Mouse (Mus musculus) T-cell, adult 2 months (primary cell): ENCODE data around the gene Gm49345.
"Not testable (repeated sequence)": the region's sequence is repeated elsewhere in the genome, so short reads cannot be mapped to it uniquely, and the experiment has no call there.

Experiments used
- DNase-seq: peaks from one replicate; pipeline ENCODE4 v3.0.0; 2022; ENCODE audit warnings: low spot score

The Gm49345 gene

GRCm38 (mm10) chr13:67637294-67638007, at the start of gene Gm49345, which contains the start of gene Zfp729a:
Gm49345 (minus strand) TSS chr13:67637769.
Zfp729a (minus strand) TSS chr13:67637791.
- DNase-seq = peak; percentile 86

- no peak for DNase-seq
These were observed 49.4 kb upstream of the Gm49345 start, which contains the start of gene Zfp738 for GRCm38 (mm10) chr13:67686971-67687370. Zfp738 (minus strand) TSS chr13:67687071.

GRCm38 (mm10) chr13:67683841-67684240, 46.3 kb upstream of the Gm49345 start:
- DNase-seq = not testable (repeated sequence)

DNA sequence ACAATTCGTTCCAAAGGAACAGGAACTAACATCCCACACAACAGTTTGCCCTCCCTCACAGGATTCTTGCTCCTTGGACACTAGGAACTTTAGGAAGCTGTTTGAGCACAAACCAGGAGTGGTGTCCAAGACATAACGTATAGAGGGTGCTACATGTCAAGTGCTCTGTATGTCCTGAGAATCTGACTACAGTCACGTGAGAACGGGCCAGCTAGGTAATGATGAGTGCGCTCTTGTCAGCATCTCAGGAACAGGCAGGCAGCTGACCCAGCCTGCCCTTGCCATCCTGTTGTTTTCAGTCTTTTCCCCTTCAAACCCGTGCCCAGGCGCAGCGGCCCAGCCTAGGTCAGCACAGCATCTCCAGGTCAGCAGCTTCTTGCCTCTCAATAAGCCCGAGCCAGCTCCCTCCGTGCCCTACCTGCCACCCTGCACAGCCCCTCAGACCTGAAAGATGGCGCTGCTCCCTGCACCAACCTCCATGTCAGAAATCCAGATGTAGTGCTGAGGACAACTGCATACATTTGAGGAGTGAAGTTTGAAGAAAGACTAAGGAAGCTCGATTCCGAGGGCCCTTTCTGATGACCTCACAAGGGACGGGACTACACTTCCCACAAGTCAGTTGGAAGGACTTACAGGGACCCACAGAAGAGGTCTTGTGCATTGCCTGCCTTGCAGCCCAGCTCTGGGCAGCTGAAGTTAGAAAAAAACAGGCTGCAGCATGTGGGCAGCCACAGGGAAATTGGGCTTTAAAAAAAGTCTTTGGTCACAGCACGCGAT, 45.6 kb upstream of the Gm49345 start:
- DNase-seq = peak; percentile 87

DNA sequence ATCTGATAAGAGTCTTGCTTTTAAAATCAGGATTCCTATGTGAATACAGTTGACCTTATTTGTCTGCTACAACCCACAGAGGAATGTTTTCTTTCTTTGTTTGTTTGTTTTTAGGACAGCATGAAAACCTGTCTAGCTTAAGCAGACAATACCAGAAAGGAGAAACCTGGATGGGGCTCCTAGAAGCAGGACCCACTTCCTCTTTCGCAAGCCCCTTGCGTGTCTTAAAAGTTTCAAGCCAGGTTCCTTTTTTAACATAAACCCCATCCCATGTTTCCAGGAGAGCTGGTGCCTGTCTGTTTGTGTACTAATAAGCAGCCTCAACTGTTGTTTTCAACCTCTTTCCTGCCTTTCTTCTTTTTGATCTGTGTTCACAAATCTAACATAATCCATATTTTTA, 37.3 kb upstream of the Gm49345 start:
- no peak for DNase-seq

- DNase-seq = no peak
These were observed 14.9 kb upstream of the Gm49345 start for GRCm38 (mm10) chr13:67652496-67652895.

- no peak for DNase-seq
These were observed 27.5 kb downstream of the Gm49345 start for GRCm38 (mm10) chr13:67610108-67610507.

DNA sequence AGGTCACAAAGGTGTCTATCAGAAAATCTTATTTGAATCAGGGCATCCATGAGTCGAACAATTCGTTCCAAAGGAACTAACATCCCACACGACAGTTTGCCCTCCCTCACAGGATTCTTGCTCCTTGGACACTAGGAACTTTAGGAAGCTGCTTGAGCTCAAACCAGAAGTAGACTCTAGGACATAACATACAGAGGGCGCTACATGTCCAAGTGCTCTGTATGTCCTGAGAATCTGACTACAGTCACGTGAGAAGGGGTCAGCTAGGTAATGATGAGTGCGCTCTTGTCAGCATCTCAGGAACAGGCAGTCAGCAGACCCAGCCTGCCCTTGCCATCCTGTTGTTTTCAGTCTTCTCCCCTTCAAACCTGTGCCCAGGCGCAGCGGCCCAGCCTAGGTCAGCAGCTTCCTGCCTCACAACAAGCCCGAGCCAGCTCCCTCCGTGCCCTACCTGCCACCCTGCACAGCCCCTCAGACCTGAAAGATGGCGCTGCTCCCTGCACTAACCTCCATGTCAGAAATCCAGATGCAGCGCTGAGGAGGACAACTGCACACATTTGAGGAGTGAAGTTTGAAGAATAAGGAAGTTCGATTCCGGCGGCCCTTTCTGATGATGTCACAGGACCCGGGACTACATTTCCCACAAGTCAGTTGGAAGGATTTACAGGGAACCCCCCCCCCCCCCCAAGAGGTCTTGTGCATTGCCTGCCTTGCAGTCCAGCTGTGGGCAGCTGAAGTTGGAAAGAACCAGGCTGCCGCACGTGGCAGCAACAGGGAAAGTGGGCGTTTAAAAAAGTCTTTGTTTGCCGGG, 28.3 kb downstream of the Gm49345 start, which contains the start of gene Zfp729b:
Gene Zfp729b (minus strand): TSS at position 642 of the 811 bp plus-strand sequence.
- peak; percentile 88 for DNase-seq

- no peak for DNase-seq
These were observed 64.9 kb downstream of the Gm49345 start for GRCm38 (mm10) chr13:67572591-67573189.

DNA sequence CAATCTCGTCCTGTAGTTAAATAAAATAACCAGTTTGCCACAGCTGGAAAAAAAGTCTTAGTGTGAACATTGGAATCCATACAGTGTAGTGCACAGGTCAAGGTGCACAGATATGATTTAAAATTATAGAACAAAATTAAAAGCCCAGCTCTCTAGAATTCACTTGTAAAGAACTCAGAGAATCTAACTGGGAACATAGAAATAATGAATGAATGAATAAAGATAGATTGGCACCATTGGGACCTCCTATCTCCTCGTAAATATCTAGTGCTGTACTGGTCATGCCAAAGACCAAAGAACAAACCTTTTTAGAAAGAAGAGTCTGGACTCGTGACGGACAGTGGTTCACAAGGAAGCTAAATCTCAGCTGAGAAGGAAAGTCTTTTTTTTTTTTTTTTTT, 83.8 kb downstream of the Gm49345 start, which contains the start of gene Zfp748:
Gene Zfp748 (minus strand): TSS at position 101 of the 400 bp plus-strand sequence.
- DNase-seq = no peak

DNA sequence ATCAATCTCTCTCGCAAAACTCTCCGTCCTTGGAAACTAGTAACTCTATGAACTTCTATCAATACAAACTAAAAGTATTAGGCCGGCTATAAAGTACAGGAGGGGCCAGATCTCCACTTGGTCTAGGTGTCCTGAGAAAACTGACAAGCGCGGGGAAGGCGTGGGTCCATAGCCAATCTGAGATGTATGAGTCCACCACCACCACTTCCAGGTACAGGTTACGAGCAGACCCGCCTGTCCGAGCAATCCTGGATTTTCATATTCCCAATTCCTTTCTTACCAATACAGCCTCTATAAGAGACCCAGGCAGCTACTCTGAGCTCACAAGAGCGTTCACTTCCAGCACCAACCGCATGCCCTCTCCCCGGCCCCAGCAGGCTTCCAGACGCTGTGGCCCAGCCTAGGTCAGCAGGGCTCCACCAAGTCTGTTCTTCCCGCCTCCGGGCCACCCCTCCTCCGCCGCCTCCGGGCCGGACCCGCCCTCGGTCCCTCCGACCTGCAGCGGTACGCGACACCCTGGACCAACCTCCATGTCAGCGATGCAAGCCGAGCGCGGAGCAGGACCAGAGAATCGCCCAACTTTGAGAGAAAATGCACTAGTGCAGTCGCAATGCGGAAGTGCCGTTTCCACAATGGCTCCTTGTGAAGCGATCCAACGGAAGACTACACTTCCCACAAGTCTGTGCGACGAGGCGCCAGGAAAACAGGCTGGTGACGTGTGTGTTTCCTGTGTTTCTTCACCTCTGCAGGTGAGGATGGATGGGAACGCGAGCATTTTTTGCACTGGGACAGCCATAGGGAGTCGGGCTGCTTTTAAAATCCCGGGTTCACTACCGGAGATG, 84.8 kb downstream of the Gm49345 start:
- DNase-seq = peak; percentile 88

DNA sequence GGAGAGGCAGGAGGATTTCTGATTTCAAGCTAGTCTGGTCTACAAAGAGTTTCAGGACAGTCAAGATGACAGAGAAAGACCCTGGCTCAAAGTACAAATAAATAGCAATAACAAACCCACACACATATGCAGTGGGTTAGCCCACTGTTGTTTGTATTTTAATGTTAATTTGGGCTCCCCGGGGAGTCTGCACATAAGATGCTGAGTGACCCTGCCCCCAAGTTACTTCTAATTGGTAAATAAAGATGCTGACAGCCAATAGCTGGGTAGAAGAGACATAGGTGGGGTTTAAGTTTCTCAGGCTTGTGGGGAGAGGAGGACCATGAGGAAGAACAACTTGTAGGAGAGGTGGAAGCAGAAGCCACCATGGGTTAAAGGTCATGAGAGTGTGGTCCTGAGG, 91.6 kb downstream of the Gm49345 start:
- DNase-seq = no peak
